In the genomic region with DNA sequence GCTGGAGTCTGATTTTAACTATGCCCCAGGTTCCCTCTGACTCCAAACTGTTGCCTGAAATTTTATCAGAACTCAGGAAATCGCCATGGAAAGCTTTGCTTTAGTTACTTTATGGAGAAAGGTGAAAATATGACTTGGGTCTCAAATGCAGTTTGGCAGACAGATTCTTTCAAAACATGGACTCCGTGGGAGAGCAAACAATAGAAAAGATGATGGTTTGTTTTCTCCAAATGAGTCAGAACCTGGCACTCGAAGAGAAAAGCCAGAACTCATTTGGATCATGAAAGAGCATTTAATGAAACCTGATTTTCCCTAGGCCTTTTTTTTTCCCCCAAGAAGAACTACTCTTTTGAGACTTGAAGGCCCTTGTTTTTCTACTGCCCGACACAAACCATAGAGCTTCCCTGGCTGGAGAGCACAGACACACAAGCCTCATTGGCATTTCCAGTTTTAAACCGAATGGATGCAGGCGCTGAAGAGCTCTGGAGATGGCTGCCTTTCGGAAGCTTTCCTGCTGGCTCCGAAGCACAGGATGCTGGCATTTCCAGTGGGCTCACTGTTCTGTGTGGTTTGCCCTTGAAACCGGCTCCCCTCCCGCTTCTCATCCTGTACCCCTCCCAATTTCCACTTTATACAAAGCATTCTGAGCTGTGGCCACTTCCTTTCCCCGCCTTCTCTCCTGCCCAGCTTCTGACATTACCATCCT, we compare ENCODE assay signal across 8 mouse cellular contexts. TPM values are rescaled to one million over a fixed set of nuclear protein-coding genes. Genes with fewer than 3 reads are reported as not detected.
DNase-seq lines count a peak whose midpoint lies in the region; ATAC-seq and TF ChIP-seq lines count a peak whose summit lies in the region.

No protein-coding gene starts in this region.

- DNase-seq in kidney, adult 2 months = peak; percentile 16
- no peak for DNase-seq in kidney, adult 8-10 months
- DNase-seq in ES-E14 (ENCODE audit: low read depth, low spot score) (no peak), liver (no peak)
- no peak for DNase-seq in limb, embryonic 10.5 days (ENCODE audit: low spot score)
- DNase-seq in left cerebral cortex, postnatal 14 days (ENCODE audit: low spot score in 2 of 2) = no peak

- ATAC-seq in embryonic facial prominence, embryonic 12.5 days (ENCODE audit: insufficient number of reproducible peaks, insufficient read depth, low FRiP score, low TSS enrichment) = no peak
- ATAC-seq in megakaryocyte progenitor cell, adult 5-6 weeks (replicated peaks; ENCODE audit: poor library complexity) = no peak

- no peak for TF ChIP-seq POLR2A in kidney, adult 2 months (IDR thresholded peaks at IDR 0.05; ENCODE audit: low read depth, low read length)

- peak overlapping the region; percentile 55; the same call in 1 of the 2 replicates for H3K9ac ChIP-seq in ES-E14 (ENCODE audit: insufficient read depth, low read depth, low read length, poor library complexity, severe bottlenecking)
- H3K9ac ChIP-seq in embryonic facial prominence, embryonic 12.5 days = no peak overlapping the region

- in situ Hi-C loops in ES-E14 (cut with MboI; ENCODE audit: low sequenced_read_pairs in 2 of 2, unreplicated experiment in 2 of 2) = no loop called here

- H3K27me3 ChIP-seq in kidney, adult 2 months (replicated peaks; ENCODE audit: control insufficient read depth, insufficient read depth, low read length) = no peaks in the 10 kb centered on the region
- no peaks in the 10 kb centered on the region for H3K27me3 ChIP-seq in embryonic facial prominence, embryonic 12.5 days
- H3K27me3 ChIP-seq in limb, embryonic 10.5 days (ENCODE audit: low read depth, poor library complexity, severe bottlenecking) = no peaks in the 10 kb centered on the region

- no peaks in the 10 kb centered on the region for H3K9me3 ChIP-seq in ES-E14 (ENCODE audit: control insufficient read depth, insufficient read depth, low read depth, low read length)
- H3K9me3 ChIP-seq in embryonic facial prominence, embryonic 12.5 days = no peaks in the 10 kb centered on the region
- no peaks in the 10 kb centered on the region for H3K9me3 ChIP-seq in limb, embryonic 10.5 days (replicated peaks)

- TF ChIP-seq CTCF in kidney, adult 2 months (conservative IDR thresholded peaks at IDR 0.05; ENCODE audit: insufficient read depth, insufficient read length, low read depth, low read length) = no peak

- no peak overlapping the region for H3K4me2 ChIP-seq in embryonic facial prominence, embryonic 12.5 days (replicated peaks)

- 68% methylated on average over 11 of the region's 11 CpGs for WGBS in kidney, adult 2 months
- 59% methylated on average over 11 of the region's 11 CpGs for WGBS in embryonic facial prominence, embryonic 12.5 days
- 72% methylated on average over 11 of the region's 11 CpGs for WGBS in limb, embryonic 10.5 days

- intact Hi-C loops in left cerebral cortex, postnatal 14 days (cut with DNase I) = no loop called here

- no peaks in the 10 kb centered on the region for H3K36me3 ChIP-seq in kidney, adult 2 months (ENCODE audit: control insufficient read depth, insufficient read depth, low read length)
- no peaks in the 10 kb centered on the region for H3K36me3 ChIP-seq in ES-E14 (ENCODE audit: control insufficient read depth, insufficient read depth, low read length, poor library complexity, severe bottlenecking)
- H3K36me3 ChIP-seq in embryonic facial prominence, embryonic 12.5 days = no peaks in the 10 kb centered on the region
- no peaks in the 10 kb centered on the region for H3K36me3 ChIP-seq in limb, embryonic 10.5 days

- no peaks in the 10 kb centered on the region for H3K4me1 ChIP-seq in kidney, adult 2 months (ENCODE audit: control insufficient read depth, insufficient read depth, low read length)
- peaks cover 2 to 8% of the 10 kb centered on the region in 2 experiments; a peak in 3 of 4 replicates for H3K4me1 ChIP-seq in ES-E14 (ENCODE audit: control insufficient read depth in 2 of 2, insufficient read depth in 2 of 2, low read length in 2 of 2, poor library complexity in 1 of 2)
- peaks cover 21% of the 10 kb centered on the region; the same call in 1 of the 2 replicates for H3K4me1 ChIP-seq in embryonic facial prominence, embryonic 12.5 days
- H3K4me1 ChIP-seq in limb, embryonic 10.5 days = peaks cover 12% of the 10 kb centered on the region

- H3K4me3 ChIP-seq in kidney, adult 2 months (ENCODE audit: insufficient read depth, low read depth, low read length) = no peak overlapping the region
- H3K4me3 ChIP-seq in ES-E14 (ENCODE audit: insufficient read depth in 1 of 2, low read depth in 1 of 2, low read length in 2 of 2, poor library complexity in 1 of 2, severe bottlenecking in 1 of 2) = peak overlapping the region; percentile 8 to 14; a peak in 1 of 4 replicates
- no peak overlapping the region for H3K4me3 ChIP-seq in embryonic facial prominence, embryonic 12.5 days
- H3K4me3 ChIP-seq in limb, embryonic 10.5 days = no peak overlapping the region

- H3K27ac ChIP-seq in kidney, adult 2 months (ENCODE audit: insufficient read depth, low read depth, low read length) = peak overlapping the region; percentile 63; the same call in 1 of the 2 replicates
- H3K27ac ChIP-seq in ES-E14 (ENCODE audit: insufficient read depth, low read depth, low read length, poor library complexity, severe bottlenecking) = no peak overlapping the region; the same call in 1 of the 2 replicates
- peak overlapping the region; percentile 46; the same call in 1 of the 2 replicates for H3K27ac ChIP-seq in embryonic facial prominence, embryonic 12.5 days
- H3K27ac ChIP-seq in limb, embryonic 10.5 days = peak overlapping the region; percentile 36

TF ChIP-seq in ES-E14, 5 proteins besides CTCF, POLR2A, EP300 and RAD21:
- no peak for TF ChIP-seq HCFC1 (IDR thresholded peaks at IDR 0.05; ENCODE audit: borderline replicate concordance, insufficient read depth, low read length)
- no peak for TF ChIP-seq CHD2 (IDR thresholded peaks at IDR 0.05; ENCODE audit: low read depth, low read length)
- TF ChIP-seq ZNF384 (IDR thresholded peaks at IDR 0.05; ENCODE audit: low read depth, low read length) = no peak
- TF ChIP-seq MAFK (IDR thresholded peaks at IDR 0.05; ENCODE audit: insufficient read depth, low read depth, low read length) = no peak
- TF ChIP-seq ZC3H11A (IDR thresholded peaks at IDR 0.05; ENCODE audit: borderline replicate concordance, low read depth, low read length) = no peak

RNA-seq across cellular contexts. Expression of a gene that starts 14.0 kb away (rescaled TPM):
- 0.20 and 1.3 TPM in 2 replicates for polyA plus RNA-seq in kidney, adult 2 months (2012; rRNA removed)
- not detected in 2 replicates for total RNA-seq in ES-E14 (2012; rRNA removed)
- 13.9 and 16.9 TPM in 2 replicates for polyA plus RNA-seq in embryonic facial prominence, embryonic 12.5 days (2016; fragmentation: Nextera tagmentation; extraction: Ambion mirVana)
- polyA plus RNA-seq in limb, embryonic 10.5 days (2016; fragmentation: Nextera tagmentation; extraction: Ambion mirVana) = 0.36 and 0.94 TPM in 2 replicates
- 1 to 10 TPM in 1 of 2 experiments, under 1 TPM in 1; 0.87 to 1.8 TPM for total RNA-seq in left cerebral cortex, postnatal 14 days (2021)
- total RNA-seq in megakaryocyte progenitor cell, adult 5-6 weeks (2015) = not detected in 2 replicates
- total RNA-seq in megakaryocyte progenitor cell, adult 5-6 weeks (2017) = not detected in 2 replicates

Comparison
In these comparisons a context has a peak if more than half of its experiments do, and no peak if none do; other contexts are left out.
1. H3K4me3 ChIP-seq: peak in ES-E14 (2 of 2); none in kidney, adult 2 months (single experiment), embryonic facial prominence, embryonic 12.5 days (single experiment) and limb, embryonic 10.5 days (single experiment).